Mouse (Mus musculus) heart, postnatal 0 days (tissue): ENCODE results near the gene Krtap13-1.

Experiments used
- CTCF ChIP-seq: IDR thresholded peaks from 2 replicates; pipeline ENCODE4 v1.5.1; 2016; ENCODE audit warnings: antibody characterized with exemption, control low read depth, low read depth
- EP300 ChIP-seq: IDR thresholded peaks from 2 replicates; pipeline ENCODE4 v1.6.1; 2016; ENCODE audit warnings: antibody characterized with exemption, low read depth

GRCm38 (mm10) chr16:88735391-88735790 lies 6.7 kb downstream of the Krtap13-1 start:
- no peak for TF ChIP-seq EP300
- no peak for TF ChIP-seq CTCF
